Mouse (Mus musculus) ZHBTc4 (cell line): ENCODE data around the gene Wdr61.

ENCODE experiments used
- DNase-seq: peaks from one replicate; pipeline ENCODE4 v3.0.0-alpha.2; 2011; ENCODE audit warnings: low read depth, low spot score

The Wdr61 gene

GRCm38 (mm10) chr9:54682846-54683245 lies 51.5 kb downstream of the Wdr61 start:
- no peak for DNase-seq

- DNase-seq = peak; percentile 68
Observed at GRCm38 (mm10) chr9:54676531-54676986, 57.8 kb downstream of the Wdr61 start.

GRCm38 (mm10) chr9:54673887-54674286 lies 60.4 kb downstream of the Wdr61 start:
- no peak for DNase-seq

- DNase-seq = no peak
Observed at GRCm38 (mm10) chr9:54671962-54672361, 62.4 kb downstream of the Wdr61 start.

- DNase-seq = no peak
Observed at GRCm38 (mm10) chr9:54668455-54668854, 65.9 kb downstream of the Wdr61 start.

GRCm38 (mm10) chr9:54666116-54666515 lies 68.2 kb downstream of the Wdr61 start:
- DNase-seq = peak; percentile 28
